Mouse (Mus musculus): ENCODE results near the gene Krt87.

Gene Krt87

DNA sequence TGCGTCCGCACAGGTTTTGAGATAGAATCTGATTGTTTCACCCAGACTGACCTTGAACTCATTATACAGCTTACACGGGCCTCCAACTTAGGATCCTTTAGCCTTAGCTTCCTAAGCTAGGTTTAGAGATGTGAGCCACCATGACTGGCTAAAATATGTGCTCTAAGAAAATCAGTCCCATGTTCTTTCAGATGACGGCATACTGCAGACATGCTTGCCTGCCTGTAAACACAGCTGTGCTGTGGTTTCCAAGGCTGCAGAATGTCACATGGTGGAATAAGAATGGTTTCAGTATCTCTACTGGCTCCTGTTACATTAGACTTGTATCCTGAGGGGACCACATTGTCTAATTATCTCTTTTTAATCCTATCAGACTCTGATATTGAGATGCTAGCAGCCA, 19.7 kb downstream of the Krt87 start:
- no peak for DNase-seq (ENCODE audit: low spot score in 2 of 2)

DNA sequence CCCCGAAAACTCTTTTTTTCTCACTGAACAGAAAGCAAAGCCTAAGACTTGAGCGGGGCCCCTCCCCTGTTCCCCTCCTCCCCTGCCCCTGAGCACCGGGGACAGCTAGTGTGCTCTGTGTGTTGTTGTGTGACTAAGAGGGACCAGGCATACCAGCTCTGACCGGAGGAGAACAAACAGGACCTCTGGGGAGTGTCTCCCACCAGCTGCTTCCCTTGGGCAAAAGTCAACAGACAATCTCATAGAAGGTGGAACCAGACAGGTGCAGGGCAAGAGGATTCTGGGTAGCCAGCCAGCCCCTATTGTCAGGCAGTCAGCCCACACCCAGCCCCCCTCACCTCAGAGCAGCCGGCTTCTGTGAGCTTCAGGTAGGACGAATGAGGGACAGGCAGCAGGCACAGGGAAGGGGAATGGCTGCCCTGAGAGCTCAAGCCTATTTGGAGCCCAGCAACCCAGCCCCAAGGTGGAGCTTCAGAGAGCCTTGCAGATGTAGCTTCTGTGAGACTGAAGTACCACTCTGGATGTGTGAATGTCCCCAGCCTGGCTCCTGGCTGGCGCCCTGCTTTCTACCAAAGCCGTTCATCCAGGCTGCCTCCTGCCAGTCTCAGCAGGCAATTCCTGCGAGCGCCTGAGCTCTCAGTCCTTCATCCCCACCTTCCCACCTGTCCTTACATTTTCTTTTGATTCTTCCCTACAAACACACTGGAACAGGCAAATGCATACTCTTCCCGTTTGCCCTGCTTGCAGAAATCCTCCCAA, 23.6 kb downstream of the Krt87 start:
- no peak for DNase-seq (ENCODE audit: low spot score in 2 of 2)

DNA sequence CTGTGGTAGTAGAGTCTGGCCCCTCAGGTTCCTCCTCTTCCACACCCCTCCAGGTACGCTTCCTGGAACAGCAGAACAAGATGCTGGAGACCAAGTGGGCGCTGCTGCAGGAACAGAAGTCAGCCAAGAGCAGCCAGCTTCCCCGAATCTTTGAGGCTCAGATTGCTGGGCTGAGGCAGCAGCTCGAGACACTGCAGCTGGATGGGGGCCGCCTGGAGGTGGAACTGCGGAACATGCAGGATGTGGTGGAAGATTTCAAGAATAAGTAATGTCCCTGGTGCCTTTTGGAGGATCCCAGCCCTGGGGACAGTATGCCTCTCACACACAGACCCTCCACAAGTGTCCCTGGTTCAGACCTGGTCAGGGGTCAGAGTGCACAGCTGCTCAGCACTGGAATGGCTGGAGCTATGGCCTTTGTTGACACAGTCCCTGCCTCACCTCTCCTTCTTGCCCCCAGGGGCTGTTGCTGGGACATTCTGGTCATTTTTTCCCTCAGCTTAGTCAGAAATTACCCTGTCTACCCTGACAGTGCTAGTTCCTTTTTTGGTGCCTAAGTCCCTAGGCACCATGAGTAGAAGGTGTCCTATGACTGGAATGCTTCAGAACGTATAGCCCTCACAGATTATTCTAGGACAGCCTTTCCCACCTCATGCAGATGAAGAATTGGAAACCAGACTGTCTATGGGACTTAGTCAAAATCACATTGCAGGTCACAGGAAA, 24.5 kb downstream of the Krt87 start:
- no peak for DNase-seq (ENCODE audit: low spot score in 2 of 2)

DNA sequence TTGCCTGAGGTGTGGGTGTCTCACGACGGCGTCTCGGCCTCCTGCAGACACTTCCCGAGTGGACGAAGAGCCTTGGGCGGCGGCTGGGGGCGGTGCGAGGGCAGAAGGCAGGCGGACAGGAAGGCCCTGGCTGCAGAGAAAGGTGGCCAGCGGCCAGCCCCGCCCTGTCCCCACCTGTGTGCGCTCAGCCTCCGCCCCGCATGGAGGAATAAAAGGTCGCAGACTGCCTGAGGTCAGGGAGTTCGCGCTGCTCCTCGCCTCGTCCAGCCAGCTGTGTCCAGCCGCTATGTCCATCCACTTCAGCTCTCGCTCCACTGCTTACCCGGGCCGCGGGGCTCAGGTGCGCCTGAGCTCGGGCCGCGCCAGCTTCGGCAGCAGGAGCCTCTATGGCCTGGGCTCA, 26.4 kb downstream of the Krt87 start:
- DNase-seq (ENCODE audit: low spot score in 2 of 2): no peak

DNA sequence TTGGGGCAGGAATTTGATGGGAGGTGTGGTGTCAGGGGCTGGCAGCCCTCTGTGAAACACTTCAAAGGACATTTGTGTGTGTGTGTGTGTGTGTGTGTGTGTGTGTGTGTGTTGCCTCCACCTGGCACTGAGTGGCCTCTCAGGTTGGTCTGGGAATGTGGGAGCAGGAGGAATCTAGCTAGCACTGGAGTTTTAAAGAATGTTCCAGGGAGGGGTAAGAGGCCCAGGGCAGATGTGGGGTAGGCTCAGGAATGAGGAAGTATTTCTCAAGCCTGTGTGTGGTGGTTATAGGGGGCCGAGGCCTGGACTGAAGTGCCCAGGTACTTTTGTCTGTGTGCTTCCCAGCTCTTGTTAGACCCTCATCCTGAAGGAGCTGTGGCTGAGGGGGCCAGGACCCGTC, 27.8 kb downstream of the Krt87 start, which contains the start of gene Krt7:
Gene Krt7 (plus strand): TSS at position 269 of the 400 bp plus-strand sequence.
- no peak for DNase-seq (ENCODE audit: low spot score in 2 of 2)

DNA sequence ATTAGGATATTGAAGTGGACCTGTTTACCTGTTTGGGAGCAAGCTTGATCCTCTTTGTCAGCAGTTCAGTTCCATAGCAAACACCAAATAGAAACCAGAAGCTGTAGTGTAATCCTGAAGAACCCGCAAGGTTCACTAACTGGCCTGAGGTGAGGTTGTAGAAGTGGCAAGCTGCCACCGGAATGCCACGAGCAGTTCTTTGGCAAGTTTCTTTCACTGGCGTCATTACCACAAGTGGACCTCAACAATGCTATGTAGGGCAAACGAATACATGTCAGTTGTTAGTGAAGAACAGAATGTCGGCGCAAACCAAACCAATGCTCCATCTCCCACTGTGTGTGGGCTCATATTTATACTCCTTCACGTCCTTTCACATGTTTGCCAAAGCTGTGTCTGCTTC, 40.3 kb downstream of the Krt87 start:
- DNase-seq (ENCODE audit: low spot score in 2 of 2): no peak

DNA sequence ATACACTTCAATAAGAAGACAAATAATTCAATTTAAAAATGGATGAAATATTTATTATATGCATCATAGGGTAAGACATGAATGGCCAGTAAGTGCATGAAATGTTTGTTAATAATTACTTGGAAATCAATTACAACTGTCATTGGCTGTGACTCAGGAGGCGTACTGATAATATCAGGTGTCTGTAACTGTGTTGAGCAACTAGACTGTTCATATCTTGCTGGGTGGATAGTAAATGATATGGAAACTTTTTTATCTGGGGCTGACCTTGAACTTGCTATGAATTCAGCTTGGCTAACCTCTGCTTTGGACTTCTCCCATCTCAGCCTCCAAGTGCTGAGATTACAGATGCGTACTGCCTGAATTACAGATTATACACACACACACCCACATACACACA, 40.9 kb downstream of the Krt87 start:
- DNase-seq (ENCODE audit: low spot score in 2 of 2): no peak

DNA sequence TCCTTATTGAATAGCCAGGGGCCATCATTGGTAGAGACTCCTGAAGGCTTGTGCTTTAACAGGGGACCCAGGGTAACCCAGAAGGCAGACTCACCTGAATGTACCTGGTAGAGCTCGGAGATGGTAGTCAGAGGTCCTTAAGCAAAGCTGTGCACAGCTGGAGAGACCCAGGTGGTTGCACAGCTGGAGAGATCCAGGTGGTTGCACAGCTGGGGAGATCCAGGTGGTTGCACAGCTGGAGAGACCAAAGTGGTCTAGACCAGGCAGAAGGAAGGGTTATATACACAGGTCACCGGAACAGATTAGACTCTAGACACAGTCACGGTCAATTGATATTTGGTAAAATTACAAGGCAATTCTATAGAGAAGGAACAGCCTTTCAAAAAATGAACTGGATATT, 41.7 kb downstream of the Krt87 start:
- DNase-seq (ENCODE audit: low spot score in 2 of 2): no peak

DNA sequence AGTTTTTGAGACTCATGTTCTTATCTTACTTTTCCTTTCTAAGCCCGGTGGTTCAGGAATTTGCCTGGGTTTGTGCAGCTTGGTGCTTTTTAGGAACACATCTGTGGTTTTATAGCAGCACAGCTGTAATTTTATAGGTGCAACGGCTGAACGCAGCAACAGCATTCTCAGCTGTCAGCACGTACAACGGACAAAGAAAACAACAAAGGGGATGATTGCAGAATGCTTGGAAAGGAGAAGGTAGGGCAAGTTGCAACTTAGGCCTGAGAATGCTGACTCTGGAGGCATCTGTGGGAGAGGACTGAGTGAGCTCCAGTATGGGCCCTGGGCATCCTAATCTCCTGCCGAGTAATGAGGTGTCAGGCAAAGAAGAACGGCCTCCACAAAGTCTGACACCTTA, 42.1 kb downstream of the Krt87 start:
- no peak for DNase-seq (ENCODE audit: low spot score in 2 of 2)

DNA sequence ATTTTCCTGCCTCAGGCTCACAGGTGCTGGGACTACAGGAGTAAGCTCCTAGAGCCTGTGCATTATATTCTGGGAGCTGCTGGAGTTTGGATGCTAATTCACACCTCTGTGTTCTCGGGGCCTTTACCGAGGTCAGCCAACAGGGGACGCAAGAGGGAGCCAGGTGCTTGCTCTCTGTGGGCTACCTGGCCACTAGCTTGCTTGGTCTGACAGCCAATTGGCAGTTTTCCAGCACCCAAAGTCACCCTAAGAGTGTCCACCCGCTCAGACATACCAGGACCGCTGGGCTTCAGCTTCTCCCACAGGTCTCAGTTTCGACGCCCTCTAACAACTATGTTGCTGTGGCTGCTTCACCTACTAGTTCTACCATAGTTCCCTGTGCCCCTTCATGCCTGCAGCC, 43.7 kb downstream of the Krt87 start:
- no peak for DNase-seq (ENCODE audit: low spot score in 2 of 2)

DNA sequence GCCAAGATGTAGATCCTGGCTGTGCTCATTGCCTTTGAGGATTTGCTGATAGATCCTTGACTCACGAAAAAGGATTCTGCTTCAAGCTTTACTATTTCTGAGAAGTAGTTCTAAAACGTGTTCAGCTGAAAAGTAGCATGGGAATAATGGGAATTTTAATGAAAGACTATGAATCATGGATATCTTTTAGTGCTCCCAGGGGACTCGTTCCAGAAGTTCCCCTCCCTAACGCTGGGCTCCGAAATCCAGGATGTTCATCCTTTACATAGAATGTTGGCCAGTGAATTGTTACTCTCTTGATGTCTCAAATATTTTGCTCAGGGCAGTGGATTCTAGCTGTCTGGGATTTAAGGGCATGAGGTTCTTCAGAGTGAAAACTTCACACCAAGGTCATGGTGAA, 46.4 kb downstream of the Krt87 start:
- no peak for DNase-seq (ENCODE audit: low spot score in 2 of 2)

DNA sequence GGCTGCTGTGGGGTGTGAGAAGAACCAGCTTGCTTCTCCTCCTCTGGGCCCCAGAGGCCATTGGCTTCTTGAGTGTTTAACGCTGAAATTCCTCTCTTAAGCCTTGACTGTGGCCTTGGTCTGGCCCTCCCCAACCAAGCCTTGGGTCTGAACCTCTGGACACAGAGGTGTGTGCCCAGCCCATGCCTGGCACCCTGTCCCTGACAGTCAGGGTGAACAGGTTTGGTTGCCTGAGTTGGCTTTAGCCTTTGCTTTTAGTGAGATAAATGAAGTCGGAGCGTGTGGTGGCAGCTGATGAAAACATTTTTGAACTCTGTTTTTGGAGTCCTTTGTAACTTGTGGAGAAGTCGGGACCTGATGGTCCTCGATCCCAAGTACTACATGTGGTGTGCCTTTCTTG, 48.4 kb downstream of the Krt87 start:
- DNase-seq (ENCODE audit: low spot score in 2 of 2): no peak

DNA sequence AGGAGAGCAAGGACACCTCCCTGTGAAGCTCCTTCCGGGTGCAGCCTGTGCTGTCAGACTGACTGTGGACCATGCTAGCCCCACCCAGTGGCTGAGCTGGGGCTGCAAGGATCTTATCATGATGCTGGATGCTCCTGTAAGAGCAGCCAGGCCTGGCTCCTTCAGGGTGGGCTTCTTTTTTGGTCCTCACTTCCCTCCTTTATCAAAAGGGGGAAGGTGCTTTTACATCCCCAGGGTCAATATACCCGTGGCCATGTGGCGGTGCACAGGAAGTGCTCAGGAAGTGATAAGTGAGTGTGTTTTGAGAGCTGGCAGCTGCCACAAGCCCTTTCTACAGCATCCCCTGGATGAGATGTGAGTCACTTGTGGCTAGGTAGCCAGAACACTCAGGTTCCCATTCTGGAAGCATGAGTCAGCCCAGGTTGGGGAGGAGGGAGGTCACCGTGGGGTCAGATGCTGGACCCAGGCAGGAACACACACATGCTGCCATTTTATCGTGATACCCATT, 50.5 kb downstream of the Krt87 start:
- DNase-seq (ENCODE audit: low spot score in 2 of 2): peak in 1 of 2 experiments; percentile 51

DNA sequence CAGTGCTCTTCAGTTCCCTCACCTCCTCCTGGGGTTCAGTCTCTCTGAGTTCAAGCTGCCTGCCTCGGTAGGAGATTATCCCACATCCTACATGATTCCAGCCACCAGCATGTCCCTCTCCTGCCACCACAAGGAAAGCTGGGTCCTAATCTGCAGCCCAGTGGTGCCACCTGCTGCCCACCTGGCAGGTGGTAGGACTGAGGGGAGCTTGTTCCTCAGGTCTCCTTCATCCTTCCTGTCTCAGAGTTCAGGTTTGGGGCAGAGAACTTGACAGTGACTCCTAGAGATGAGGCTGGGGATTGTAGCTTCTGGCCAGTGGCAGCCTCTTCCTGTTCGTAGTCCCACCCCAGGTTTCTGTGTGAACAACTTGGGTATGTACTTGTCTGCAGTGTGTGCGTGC, 51.4 kb downstream of the Krt87 start:
- DNase-seq (ENCODE audit: low spot score in 2 of 2): peak in 1 of 2 experiments; percentile 37

DNA sequence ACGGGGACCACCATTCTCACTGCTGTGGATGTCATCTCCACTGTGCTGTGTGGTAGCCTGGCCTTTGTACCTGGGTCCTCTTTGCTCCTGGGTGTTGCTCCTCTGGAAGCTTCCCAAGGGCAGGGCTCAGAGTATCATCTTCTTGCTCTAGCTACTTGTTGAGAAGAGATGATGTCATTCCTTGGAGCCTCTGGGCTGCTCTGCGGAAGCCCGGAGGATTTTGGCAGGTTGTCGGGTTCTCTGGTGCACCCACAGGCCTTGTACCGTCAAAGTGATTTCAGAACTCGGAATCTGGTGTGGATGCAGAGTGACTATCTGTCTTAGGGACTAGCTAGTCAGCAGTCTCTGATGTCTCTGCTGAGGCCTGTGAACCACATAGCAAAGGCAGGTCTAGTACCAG, 53.5 kb downstream of the Krt87 start:
- no peak for DNase-seq (ENCODE audit: low spot score in 2 of 2)

DNA sequence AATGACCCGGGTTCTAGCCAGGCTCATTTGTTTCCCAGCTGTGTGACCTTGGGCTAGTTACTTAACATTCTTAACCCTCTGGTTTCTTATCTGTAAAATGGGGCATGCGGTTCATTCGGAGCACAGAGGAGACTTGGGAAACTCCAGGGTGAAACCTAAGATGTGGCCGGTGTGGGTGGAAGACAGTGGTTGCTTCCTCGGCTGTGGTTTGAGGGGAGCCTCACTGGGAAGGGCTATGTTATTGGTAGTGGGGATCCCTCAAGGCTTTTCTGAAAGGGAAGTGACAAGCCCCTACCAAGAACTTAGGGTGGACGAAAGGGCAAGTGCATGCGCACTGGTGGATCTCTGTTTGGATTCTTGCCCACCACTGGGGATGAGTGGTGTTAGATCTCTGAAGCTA, 54.0 kb downstream of the Krt87 start:
- DNase-seq (ENCODE audit: low spot score in 2 of 2): no peak

DNA sequence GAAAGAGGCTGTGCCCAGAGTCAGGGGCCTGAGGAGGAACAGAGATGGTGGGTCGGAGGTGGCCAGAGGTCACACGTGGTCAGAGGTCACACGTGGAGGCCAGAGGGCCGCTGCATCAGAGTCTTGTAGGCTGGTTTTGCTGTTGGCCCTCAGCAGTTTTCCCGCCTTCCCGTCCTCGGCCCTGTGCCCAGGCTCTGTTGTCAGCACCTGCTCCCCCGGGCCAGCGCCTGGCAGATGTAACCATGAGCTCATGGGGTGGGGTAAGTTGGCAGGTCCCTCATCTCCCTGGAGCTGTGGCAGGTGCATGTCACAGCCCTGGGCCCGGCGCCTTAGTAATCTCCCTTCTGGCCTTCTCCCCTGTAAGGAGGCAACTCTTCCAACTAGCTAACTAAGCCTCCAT, 55.8 kb downstream of the Krt87 start:
- no peak for DNase-seq (ENCODE audit: low spot score in 2 of 2)

DNA sequence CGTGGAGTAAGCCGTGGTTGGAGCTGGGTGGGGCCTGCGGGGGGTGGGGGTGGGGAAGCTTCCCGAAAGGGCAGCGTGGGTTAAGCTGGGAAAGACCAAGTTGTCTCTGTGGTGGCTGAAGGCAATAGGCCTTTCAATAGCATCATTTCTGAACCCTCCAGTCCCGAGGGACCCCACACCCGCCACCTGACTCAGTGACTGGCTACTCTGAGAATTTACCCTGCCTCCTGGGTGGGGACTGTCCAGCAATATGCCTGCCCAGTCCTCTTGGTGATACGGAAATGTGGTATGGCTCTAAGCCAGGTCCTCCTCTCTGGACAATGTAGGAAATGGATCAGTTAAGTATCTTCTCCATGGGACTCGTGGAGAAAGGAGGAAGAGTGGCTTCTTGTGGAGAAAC, 56.8 kb downstream of the Krt87 start:
- DNase-seq (ENCODE audit: low spot score in 2 of 2): no peak

Data from spleen, postnatal 10 days (tissue).